Mouse (Mus musculus): Measurements from ENCODE around the gene Sri. TPM values are rescaled to one million over a fixed set of nuclear protein-coding genes. Genes with fewer than 3 reads are reported as not detected.

Gene Sri
- 28.9 TPM for polyA plus RNA-seq (2015; fragmentation: Illumina TruSeq; extraction: RNeasy Lipid Tissue Mini Kit (QIAGEN cat#74804); ENCODE audit: insufficient read depth, low read depth, low replicate concordance)

DNA sequence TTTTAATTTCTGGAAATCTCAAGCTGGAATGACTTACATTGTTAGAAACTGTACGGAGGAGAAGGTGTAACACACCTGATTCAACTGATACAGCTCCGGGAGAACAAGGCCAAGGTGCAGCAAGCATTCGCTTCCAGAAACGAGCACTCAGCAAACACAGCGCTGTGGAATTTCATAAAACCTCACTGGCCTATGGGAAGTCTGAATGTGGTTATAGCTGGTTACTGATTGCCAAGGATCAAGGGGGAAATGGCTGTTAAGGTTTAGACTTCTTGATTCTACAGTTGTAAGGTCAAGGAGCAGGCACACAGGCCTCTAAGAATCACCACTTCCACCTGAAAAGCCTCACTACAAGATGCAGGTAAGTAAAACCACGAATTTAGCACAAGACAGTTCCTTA, at the start of gene Sri:
Gene Sri (plus strand): TSS at position 224 of the 400 bp plus-strand sequence.

Other genes with a start within 250 kb of the Sri start
- gene Steap4, start 85.6 kb upstream of the Sri start, polyA plus RNA-seq (2015; fragmentation: Illumina TruSeq; extraction: RNeasy Lipid Tissue Mini Kit (QIAGEN cat#74804); ENCODE audit: insufficient read depth, low read depth, low replicate concordance) = 6.5 TPM

Data from pancreas, adult 10 weeks (tissue).